Mouse (Mus musculus): Measurements from ENCODE around the gene Rab40c. TPM values are rescaled to one million over a fixed set of nuclear protein-coding genes. Genes with fewer than 3 reads are reported as not detected.

The Rab40c gene
- polyA plus RNA-seq, 1 experiment from 2014 or later: 9.9 TPM

- H3K4me2 ChIP-seq: no peak overlapping the region
- ATAC-seq: no peak
- H3K27me3 ChIP-seq (replicated peaks): peaks cover 42% of the 10 kb centered on the region
- peaks cover 44% of the 10 kb centered on the region for H3K4me1 ChIP-seq
- no peak overlapping the region for H3K4me3 ChIP-seq
- no peaks in the 10 kb centered on the region for H3K9me3 ChIP-seq (replicated peaks)
- 0 out of 2 replicates have a peak overlapping the region, but pooled peaks have one; percentile 8 for H3K9ac ChIP-seq
- peaks cover 35% of the 10 kb centered on the region for H3K36me3 ChIP-seq
- WGBS (ENCODE audit: insufficient replicate concordance): 54% methylated on average over 3 of the region's 3 CpGs
- no peak overlapping the region for H3K27ac ChIP-seq
These were observed 36.2 kb upstream of the Rab40c start for GRCm38 (mm10) chr17:25955736-25956135.

GRCm38 (mm10) chr17:25954671-25955070 lies 35.1 kb upstream of the Rab40c start:
- H3K27ac ChIP-seq: no peak overlapping the region

GRCm38 (mm10) chr17:25953161-25953560 lies 33.6 kb upstream of the Rab40c start:
- ATAC-seq: no peak
- H3K27me3 ChIP-seq (replicated peaks): peaks cover 56% of the 10 kb centered on the region
- no peak overlapping the region for H3K4me3 ChIP-seq
- H3K4me1 ChIP-seq: peaks cover 41% of the 10 kb centered on the region
- H3K27ac ChIP-seq: no peak overlapping the region
- H3K4me2 ChIP-seq: no peak overlapping the region
- no peak overlapping the region for H3K9ac ChIP-seq
- WGBS (ENCODE audit: insufficient replicate concordance): 77% methylated on average over 5 of the region's 5 CpGs
- H3K9me3 ChIP-seq (replicated peaks): no peaks in the 10 kb centered on the region
- peaks cover 10% of the 10 kb centered on the region for H3K36me3 ChIP-seq

More at GRCm38 (mm10) chr17:25954671-25955070, 35.1 kb upstream of the Rab40c start:
- Histone ChIP-seq H3K4me3 (no peak overlapping the region), H3K36me3 (peaks cover 25% of the 10 kb centered on the region), H3K4me1 (peaks cover 39% of the 10 kb centered on the region), H3K4me2 (no peak overlapping the region), H3K27me3 (replicated peaks) (peaks cover 52% of the 10 kb centered on the region), H3K9ac (no peak overlapping the region), H3K9me3 (replicated peaks) (no peaks in the 10 kb centered on the region)
- 81% methylated on average over 1 of the region's 2 CpGs for WGBS (ENCODE audit: insufficient replicate concordance)
- ATAC-seq: no peak

GRCm38 (mm10) chr17:25951803-25952623 lies 32.5 kb upstream of the Rab40c start, which contains the start of gene A930017K11Rik:
TSS of gene A930017K11Rik (minus strand) at chr17:25952565.
- Histone ChIP-seq H3K9ac (peak within 1 kb of the TSS; percentile 56), H3K4me3 (peak within 1 kb of the TSS; percentile 53), H3K9me3 (replicated peaks) (no peaks in the 10 kb centered on the region), H3K27ac (no peak within 1 kb of the TSS), H3K27me3 (replicated peaks) (peaks cover 56% of the 10 kb centered on the region), H3K4me2 (peak within 1 kb of the TSS; percentile 72), H3K4me1 (peaks cover 52% of the 10 kb centered on the region), H3K36me3 (no peaks in the 10 kb centered on the region)
- 3% methylated on average over 58 of the region's 58 CpGs for WGBS (ENCODE audit: insufficient replicate concordance)
- no peak for ATAC-seq

GRCm38 (mm10) chr17:25951225-25951802 lies 31.8 kb upstream of the Rab40c start:
- Histone ChIP-seq H3K9me3 (replicated peaks) (no peaks in the 10 kb centered on the region), H3K4me1 (peaks cover 59% of the 10 kb centered on the region), H3K9ac (peak overlapping the region; percentile 56), H3K27me3 (replicated peaks) (peaks cover 56% of the 10 kb centered on the region), H3K36me3 (no peaks in the 10 kb centered on the region), H3K4me3 (peak overlapping the region; percentile 53), H3K4me2 (peak overlapping the region; percentile 72), H3K27ac (no peak overlapping the region)
- 2% methylated on average over 33 of the region's 33 CpGs for WGBS (ENCODE audit: insufficient replicate concordance)
- no peak for ATAC-seq

- Histone ChIP-seq H3K9ac (peak overlapping the region; percentile 56), H3K27me3 (replicated peaks) (peaks cover 56% of the 10 kb centered on the region), H3K4me3 (peak overlapping the region; percentile 53), H3K9me3 (replicated peaks) (no peaks in the 10 kb centered on the region), H3K4me2 (peak overlapping the region; percentile 72), H3K4me1 (peaks cover 62% of the 10 kb centered on the region), H3K36me3 (no peaks in the 10 kb centered on the region), H3K27ac (no peak overlapping the region)
- WGBS (ENCODE audit: insufficient replicate concordance): 4% methylated on average over 3 of the region's 3 CpGs
- ATAC-seq: no peak
These were observed 31.2 kb upstream of the Rab40c start for GRCm38 (mm10) chr17:25950706-25951105.

GRCm38 (mm10) chr17:25949981-25950380 lies 30.5 kb upstream of the Rab40c start:
- 79% methylated on average over 5 of the region's 5 CpGs for WGBS (ENCODE audit: insufficient replicate concordance)
- Histone ChIP-seq H3K27me3 (replicated peaks) (peaks cover 56% of the 10 kb centered on the region), H3K36me3 (no peaks in the 10 kb centered on the region), H3K4me1 (peaks cover 64% of the 10 kb centered on the region), H3K27ac (no peak overlapping the region), H3K4me3 (no peak overlapping the region), H3K9me3 (replicated peaks) (no peaks in the 10 kb centered on the region), H3K4me2 (no peak overlapping the region), H3K9ac (no peak overlapping the region)
- ATAC-seq: no peak

GRCm38 (mm10) chr17:25948051-25948450 lies 28.5 kb upstream of the Rab40c start:
- 76% methylated on average over 8 of the region's 8 CpGs for WGBS (ENCODE audit: insufficient replicate concordance)
- Histone ChIP-seq H3K4me3 (peak overlapping the region; percentile 10; the same call in 1 of the 2 replicates), H3K27ac (peak overlapping the region; percentile 99), H3K4me1 (peaks cover 81% of the 10 kb centered on the region), H3K9me3 (replicated peaks) (no peaks in the 10 kb centered on the region), H3K4me2 (peak overlapping the region; percentile 81), H3K9ac (peak overlapping the region; percentile 99), H3K36me3 (no peaks in the 10 kb centered on the region), H3K27me3 (replicated peaks) (peaks cover 37% of the 10 kb centered on the region)
- ATAC-seq: no peak

GRCm38 (mm10) chr17:25947576-25947975 lies 28.0 kb upstream of the Rab40c start:
- 69% methylated on average over 4 of the region's 4 CpGs for WGBS (ENCODE audit: insufficient replicate concordance)

GRCm38 (mm10) chr17:25946891-25947290 lies 27.4 kb upstream of the Rab40c start:
- Histone ChIP-seq H3K27ac (peak overlapping the region; percentile 99), H3K9ac (peak overlapping the region; percentile 99), H3K4me2 (peak overlapping the region; percentile 81), H3K36me3 (no peaks in the 10 kb centered on the region), H3K4me3 (peak overlapping the region; percentile 14; the same call in 1 of the 2 replicates), H3K4me1 (peaks cover 74% of the 10 kb centered on the region), H3K27me3 (replicated peaks) (peaks cover 25% of the 10 kb centered on the region), H3K9me3 (replicated peaks) (no peaks in the 10 kb centered on the region)
- ATAC-seq: no peak
- 68% methylated on average over 8 of the region's 8 CpGs for WGBS (ENCODE audit: insufficient replicate concordance)

More at GRCm38 (mm10) chr17:25947576-25947975, 28.0 kb upstream of the Rab40c start:
- Histone ChIP-seq H3K4me1 (peaks cover 81% of the 10 kb centered on the region), H3K27me3 (replicated peaks) (peaks cover 32% of the 10 kb centered on the region), H3K4me2 (peak overlapping the region; percentile 81), H3K27ac (peak overlapping the region; percentile 99), H3K36me3 (no peaks in the 10 kb centered on the region), H3K4me3 (peak overlapping the region; percentile 10; the same call in 1 of the 2 replicates), H3K9me3 (replicated peaks) (no peaks in the 10 kb centered on the region), H3K9ac (peak overlapping the region; percentile 99)
- no peak for ATAC-seq

- H3K27ac ChIP-seq: peak overlapping the region; percentile 99
- peak overlapping the region; percentile 99 for H3K9ac ChIP-seq
- 41% methylated on average over 7 of the region's 7 CpGs for WGBS (ENCODE audit: insufficient replicate concordance)
- no peaks in the 10 kb centered on the region for H3K9me3 ChIP-seq (replicated peaks)
- H3K4me3 ChIP-seq: peak overlapping the region; percentile 14; the same call in 1 of the 2 replicates
- H3K4me2 ChIP-seq: peak overlapping the region; percentile 81
- no peaks in the 10 kb centered on the region for H3K36me3 ChIP-seq
- H3K27me3 ChIP-seq (replicated peaks): peaks cover 20% of the 10 kb centered on the region
- peaks cover 69% of the 10 kb centered on the region for H3K4me1 ChIP-seq
- peak; percentile 51 for ATAC-seq
These were observed 26.8 kb upstream of the Rab40c start for GRCm38 (mm10) chr17:25946349-25946748.
